Mouse (Mus musculus): ENCODE data around the gene Dyrk3. TPM values are rescaled to one million over a fixed set of nuclear protein-coding genes. Genes with fewer than 3 reads are reported as not detected.

Gene Dyrk3
- total RNA-seq, 2 experiments from 2014 or later = 19.2 to 21.7 TPM

DNA sequence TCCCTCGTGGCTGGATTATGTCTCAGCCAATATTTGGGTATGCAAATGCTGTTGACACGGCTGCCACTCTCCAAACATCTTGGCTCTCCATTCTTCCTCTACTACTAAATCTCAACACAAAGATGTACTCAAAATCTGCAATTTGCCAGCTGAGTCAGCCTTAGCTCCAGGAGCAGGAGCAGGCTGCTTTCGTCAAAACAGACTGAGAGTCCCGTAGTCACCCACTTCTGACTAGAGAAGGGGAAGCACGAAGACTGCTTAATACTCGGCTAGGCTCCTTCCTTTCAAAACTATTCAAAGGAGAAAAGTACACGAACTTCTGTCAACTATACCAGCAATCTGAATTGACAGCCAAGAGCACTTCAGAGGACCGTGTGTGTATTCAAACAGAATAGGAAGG lies 42.6 kb downstream of the Dyrk3 start:
- H3K27ac ChIP-seq = peak overlapping the region; percentile 85; the same call in 1 of the 2 replicates
- H3K4me3 ChIP-seq = peak overlapping the region; percentile 89
- peak in 1 of 2 experiments; percentile 65 for DNase-seq (ENCODE audit: low spot score in 2 of 2)
- TF ChIP-seq CTCF (conservative IDR thresholded peaks at IDR 0.05) = no peak

DNA sequence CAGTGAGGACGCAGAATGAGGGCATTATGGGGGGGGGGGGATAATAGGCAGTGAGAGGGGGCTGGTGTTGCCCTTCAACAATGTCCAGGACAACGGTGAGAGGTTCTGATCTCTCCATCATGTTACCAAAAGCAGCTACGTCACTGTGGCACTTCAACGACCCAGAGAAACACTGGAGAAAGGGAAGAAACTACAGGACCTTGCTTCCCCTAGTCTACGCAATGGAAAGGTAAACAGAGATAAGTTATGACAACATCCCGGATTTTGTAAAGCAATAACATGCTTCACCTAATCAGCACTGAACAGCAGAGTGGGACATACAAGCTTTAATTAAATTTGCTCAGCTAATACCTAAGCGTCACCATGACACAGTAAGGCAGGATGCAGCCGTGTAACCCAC lies 44.3 kb downstream of the Dyrk3 start:
- TF ChIP-seq CTCF (conservative IDR thresholded peaks at IDR 0.05) = no peak
- Histone ChIP-seq H3K27ac (no peak overlapping the region), H3K4me3 (no peak overlapping the region)
- no peak for DNase-seq (ENCODE audit: low spot score in 2 of 2)

DNA sequence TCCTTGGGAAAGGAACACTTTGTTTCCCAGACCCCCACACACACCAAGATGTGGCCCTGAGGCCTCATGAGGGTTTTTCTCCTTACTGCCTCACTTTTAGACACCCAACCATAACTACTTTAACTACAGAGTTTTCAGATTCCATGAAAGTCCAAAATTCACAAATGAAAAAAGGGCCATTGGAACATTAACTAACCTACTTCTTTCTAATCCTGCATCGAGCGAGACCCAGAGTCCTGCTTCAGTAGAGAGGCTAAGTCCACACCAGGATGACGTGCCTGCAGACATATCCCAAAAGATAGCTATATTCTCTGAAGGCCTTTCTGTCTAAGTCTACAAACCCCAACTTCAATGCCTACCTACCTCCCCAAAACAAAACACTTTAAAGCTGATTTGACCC lies 45.3 kb downstream of the Dyrk3 start:
- no peak overlapping the region for H3K4me3 ChIP-seq
- DNase-seq (ENCODE audit: low spot score in 2 of 2) = no peak
- TF ChIP-seq CTCF (conservative IDR thresholded peaks at IDR 0.05) = no peak
- no peak overlapping the region for H3K27ac ChIP-seq

DNA sequence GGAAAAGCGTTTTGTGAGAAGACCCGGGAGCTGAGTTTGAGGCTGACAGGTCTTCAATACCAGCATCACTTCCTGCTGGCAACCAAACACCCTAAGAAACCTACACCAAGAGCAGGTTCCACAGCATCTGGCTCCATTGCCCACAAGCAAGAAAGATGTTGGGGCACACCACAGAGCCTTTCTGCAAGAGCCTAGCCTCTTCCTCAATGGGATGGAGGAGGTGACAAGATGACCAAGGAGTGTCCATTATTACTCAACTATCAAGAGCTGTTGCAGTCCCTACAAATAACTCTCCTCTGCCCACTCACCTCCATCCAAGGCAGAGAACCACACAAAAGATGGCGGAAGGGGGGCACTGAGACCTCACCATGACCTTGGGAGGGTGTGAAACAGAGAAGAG lies 46.0 kb downstream of the Dyrk3 start:
- TF ChIP-seq CTCF (conservative IDR thresholded peaks at IDR 0.05) = no peak
- Histone ChIP-seq H3K4me3 (no peak overlapping the region), H3K27ac (no peak overlapping the region)
- DNase-seq (ENCODE audit: low spot score in 2 of 2) = no peak

- no peak for TF ChIP-seq CTCF (conservative IDR thresholded peaks at IDR 0.05)
- DNase-seq (ENCODE audit: low spot score in 2 of 2) = no peak
- no peak overlapping the region for H3K27ac ChIP-seq
- H3K4me3 ChIP-seq = no peak overlapping the region
These were observed 46.7 kb downstream of the Dyrk3 start for GRCm38 (mm10) chr1:131091481-131091880.

DNA sequence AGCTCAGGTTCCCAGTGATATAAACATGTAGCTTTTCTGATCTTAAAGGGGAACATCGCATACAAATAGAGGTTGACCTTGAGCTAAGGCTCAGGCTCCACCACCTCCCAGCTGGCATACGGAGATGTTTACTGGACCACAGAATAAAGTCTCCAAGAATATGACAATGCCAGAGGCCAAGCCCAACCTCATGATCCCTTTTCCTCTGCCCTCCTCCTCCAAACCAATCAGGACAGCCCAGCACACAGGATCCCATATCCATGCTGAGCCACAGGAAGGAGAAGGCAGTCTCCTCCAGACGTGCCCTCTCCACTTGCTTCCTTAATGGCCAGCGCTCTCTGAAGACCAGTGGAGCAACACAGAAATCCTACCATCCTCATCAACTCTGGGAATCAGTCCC lies 47.3 kb downstream of the Dyrk3 start:
- Histone ChIP-seq H3K27ac (peak overlapping the region; percentile 32; the same call in 1 of the 2 replicates), H3K4me3 (no peak overlapping the region)
- no peak for TF ChIP-seq CTCF (conservative IDR thresholded peaks at IDR 0.05)
- DNase-seq (ENCODE audit: low spot score in 2 of 2) = no peak

DNA sequence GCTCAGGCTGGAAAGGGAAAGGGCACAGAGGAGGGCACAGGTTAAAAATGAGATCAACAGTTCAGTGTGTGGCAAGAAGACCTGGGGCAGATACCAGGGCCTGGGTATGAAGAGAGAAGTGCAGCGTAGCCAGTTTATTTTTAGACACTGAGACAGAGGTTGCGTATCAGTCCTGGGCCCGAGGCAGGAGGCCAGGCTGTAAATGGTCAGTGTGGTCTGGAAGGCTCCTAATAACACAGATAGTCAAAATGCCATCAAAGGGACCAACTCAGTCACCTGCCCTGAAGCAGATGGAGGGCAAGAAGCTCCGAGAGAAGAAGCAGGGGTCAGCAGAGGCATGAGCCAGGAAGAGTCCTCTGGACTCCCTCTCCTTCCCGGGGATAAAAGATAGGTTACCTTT lies 47.9 kb downstream of the Dyrk3 start:
- no peak for TF ChIP-seq CTCF (conservative IDR thresholded peaks at IDR 0.05)
- H3K27ac ChIP-seq = peak overlapping the region; percentile 32; the same call in 1 of the 2 replicates
- no peak overlapping the region for H3K4me3 ChIP-seq
- no peak for DNase-seq (ENCODE audit: low spot score in 2 of 2)

GRCm38 (mm10) chr1:131089525-131090127 lies 48.5 kb downstream of the Dyrk3 start:
- TF ChIP-seq CTCF (conservative IDR thresholded peaks at IDR 0.05) = no peak
- no peak for DNase-seq (ENCODE audit: low spot score in 2 of 2)
- Histone ChIP-seq H3K4me3 (no peak overlapping the region), H3K27ac (peak overlapping the region; percentile 32; the same call in 1 of the 2 replicates)

DNA sequence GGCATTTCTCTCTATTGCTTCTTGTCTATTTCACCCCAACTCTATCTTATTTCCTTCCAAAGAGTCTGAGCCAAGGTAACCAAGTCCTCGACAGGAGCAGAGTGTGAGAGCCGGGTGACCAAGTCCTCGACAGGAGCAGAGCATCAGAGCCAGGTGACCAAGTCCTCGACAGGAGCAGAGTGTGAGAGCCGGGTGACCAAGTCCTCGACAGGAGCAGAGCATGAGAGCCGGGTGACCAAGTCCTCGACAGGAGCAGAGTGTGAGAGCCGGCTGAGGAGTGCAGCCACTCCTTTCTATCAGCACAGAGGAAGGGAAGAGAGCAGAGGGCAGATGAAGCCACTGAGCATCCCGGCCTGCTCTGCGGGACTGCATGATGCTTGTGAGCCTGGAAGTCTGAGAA lies 49.6 kb downstream of the Dyrk3 start:
- no peak overlapping the region for H3K4me3 ChIP-seq
- TF ChIP-seq CTCF (conservative IDR thresholded peaks at IDR 0.05) = no peak
- no peak for DNase-seq (ENCODE audit: low spot score in 2 of 2)
- H3K27ac ChIP-seq = no peak overlapping the region

- Histone ChIP-seq H3K4me3 (no peak overlapping the region), H3K27ac (peak overlapping the region; percentile 72)
- DNase-seq (ENCODE audit: low spot score in 2 of 2) = no peak
- TF ChIP-seq CTCF (conservative IDR thresholded peaks at IDR 0.05) = no peak
These were observed 51.2 kb downstream of the Dyrk3 start for GRCm38 (mm10) chr1:131086907-131087306.

DNA sequence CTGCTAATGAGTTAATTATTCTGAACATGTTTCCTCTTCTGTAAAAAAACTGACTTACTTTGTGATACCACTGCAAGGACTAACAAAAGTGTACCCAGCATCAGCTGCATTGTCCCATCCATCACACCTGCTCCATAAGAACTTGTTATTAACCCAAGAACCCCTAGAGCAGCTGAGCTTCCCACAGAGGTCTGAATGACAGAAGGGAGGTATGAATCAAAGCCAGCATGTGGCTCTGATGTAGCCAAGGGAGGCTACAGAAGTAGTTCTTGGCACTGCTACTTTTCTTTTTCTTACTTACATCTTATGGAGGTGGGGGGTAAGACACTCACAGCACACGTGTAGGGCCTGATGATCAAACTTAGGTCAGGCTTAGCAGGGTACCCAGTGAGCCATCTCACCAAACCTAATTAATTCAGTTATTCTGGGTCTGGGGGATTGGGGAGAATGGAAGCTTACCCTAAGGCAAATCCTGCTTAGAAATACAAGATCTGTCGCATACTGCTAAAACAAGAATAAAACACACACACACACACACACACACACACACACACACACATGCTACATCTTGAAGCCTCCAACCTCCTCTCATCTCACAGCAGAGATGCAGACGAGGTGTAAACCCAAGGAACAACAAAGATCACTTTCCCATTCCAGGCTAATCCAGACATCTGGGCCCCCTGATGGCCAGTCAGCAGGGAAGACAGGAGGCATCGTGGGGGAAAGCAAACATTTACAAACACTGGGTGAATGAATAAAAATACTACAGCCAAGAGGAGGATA lies 52.0 kb downstream of the Dyrk3 start:
- H3K27ac ChIP-seq = peak overlapping the region; percentile 81
- no peak for TF ChIP-seq CTCF (conservative IDR thresholded peaks at IDR 0.05)
- DNase-seq (ENCODE audit: low spot score in 2 of 2) = no peak
- no peak overlapping the region for H3K4me3 ChIP-seq

DNA sequence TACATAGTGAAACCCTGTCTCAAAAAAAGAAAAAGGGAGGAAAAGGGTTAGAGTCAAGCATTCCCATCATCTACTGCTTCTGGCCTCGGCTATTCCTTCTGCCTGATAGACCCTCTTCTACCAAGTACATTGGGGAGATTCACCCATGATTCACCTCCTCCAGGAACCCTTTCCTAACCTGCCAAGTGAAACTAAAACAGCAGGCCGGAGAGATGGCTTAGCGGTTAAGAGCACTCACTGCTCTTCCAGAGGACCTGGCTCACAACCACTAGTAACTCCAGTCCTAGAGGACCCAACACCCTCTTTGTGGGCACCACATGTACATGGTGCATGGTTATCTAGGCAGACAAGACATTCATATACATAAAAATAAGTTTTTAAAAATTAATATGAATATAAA lies 52.9 kb downstream of the Dyrk3 start:
- TF ChIP-seq CTCF (conservative IDR thresholded peaks at IDR 0.05) = no peak
- Histone ChIP-seq H3K27ac (peak overlapping the region; percentile 81), H3K4me3 (no peak overlapping the region)
- DNase-seq (ENCODE audit: low spot score in 2 of 2) = no peak

DNA sequence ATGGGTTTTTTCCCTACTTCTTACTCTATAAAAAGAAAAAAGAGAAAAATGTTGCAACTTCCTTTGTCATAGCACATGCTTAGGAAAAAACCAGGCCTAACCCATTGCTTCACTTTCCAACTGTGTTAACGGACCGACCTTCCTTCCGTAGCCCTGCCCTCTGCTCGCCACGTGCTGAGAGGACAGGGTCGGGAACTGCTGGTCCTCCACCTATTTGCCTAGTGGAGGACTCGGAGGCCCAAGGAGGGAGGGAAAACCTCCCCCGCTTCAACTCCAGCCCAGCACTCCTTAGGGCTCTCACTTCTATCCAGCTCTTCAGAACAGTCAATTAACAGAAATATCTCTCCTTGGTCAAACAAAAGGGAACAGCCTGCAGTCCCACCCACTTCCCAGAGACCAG lies 53.9 kb downstream of the Dyrk3 start:
- no peak for TF ChIP-seq CTCF (conservative IDR thresholded peaks at IDR 0.05)
- H3K27ac ChIP-seq = peak overlapping the region; percentile 81
- no peak for DNase-seq (ENCODE audit: low spot score in 2 of 2)
- H3K4me3 ChIP-seq = no peak overlapping the region

GRCm38 (mm10) chr1:131083609-131084008 lies 54.5 kb downstream of the Dyrk3 start:
- DNase-seq (ENCODE audit: low spot score in 2 of 2) = no peak
- Histone ChIP-seq H3K4me3 (no peak overlapping the region), H3K27ac (peak overlapping the region; percentile 81)
- no peak for TF ChIP-seq CTCF (conservative IDR thresholded peaks at IDR 0.05)

Data from layer of hippocampus, adult 2 months (tissue).